Mouse (Mus musculus) heart, postnatal 36 days (tissue): Measurements from ENCODE around the gene Pld5. TPM values are rescaled to one million over a fixed set of nuclear protein-coding genes. Genes with fewer than 3 reads are reported as not detected.

Experiments used
- DNase-seq, 2 experiments: peaks; one replicate each; pipeline ENCODE4 v3.0.0; 2021 to 2022
- intact Hi-C: fragments of 180-260 bp; cut with DNase I; formaldehyde crosslinking; loops from one replicate; pipeline ENCODE4 v1.15.1; 2025
- total RNA-seq, 2 experiments: library from RNA; stranded (reverse); gene quantifications; 2 replicates each; pipeline ENCODE4 v1.2.3; 2021

Pld5 gene
- total RNA-seq, 2 experiments from 2014 or later, result 0.17 TPM; not detected in 1

DNA sequence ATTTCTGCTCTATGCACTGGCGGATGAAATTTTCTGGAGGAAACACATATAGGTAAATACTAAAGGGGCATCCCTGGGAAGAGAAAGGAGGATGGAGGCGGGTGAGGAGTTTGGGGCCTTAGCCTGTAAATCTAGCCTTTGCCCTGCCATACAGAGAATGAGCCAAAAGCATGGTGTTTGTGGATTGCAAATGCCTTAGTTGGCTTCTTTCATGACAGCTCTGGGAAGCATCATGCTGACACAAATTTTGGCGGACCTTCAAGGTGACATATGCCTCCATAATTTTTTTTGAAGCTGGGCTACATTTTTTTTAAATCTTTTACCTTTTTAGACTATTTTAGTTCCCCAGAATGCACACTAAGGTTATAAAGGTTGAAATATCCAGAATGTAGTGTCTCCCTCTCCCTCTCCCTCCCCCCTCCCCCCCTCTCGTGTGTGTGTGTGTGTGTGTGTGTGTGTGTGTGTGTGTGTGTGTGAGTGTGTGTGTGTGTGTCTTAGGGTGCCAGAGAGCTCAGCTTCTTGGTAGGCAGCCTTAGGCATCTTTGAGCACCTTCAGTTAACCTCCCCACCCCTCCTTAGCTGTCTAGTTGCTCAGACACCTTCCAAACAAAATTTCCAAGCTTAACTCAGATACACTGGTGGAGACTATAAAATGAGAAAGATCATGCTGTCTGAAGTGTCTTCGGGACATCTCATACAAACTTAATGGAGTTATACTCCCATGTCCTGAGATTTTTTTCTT lies 307.9 kb downstream of the Pld5 start:
- no peak for DNase-seq
- intact Hi-C loops, result no loop called here

DNA sequence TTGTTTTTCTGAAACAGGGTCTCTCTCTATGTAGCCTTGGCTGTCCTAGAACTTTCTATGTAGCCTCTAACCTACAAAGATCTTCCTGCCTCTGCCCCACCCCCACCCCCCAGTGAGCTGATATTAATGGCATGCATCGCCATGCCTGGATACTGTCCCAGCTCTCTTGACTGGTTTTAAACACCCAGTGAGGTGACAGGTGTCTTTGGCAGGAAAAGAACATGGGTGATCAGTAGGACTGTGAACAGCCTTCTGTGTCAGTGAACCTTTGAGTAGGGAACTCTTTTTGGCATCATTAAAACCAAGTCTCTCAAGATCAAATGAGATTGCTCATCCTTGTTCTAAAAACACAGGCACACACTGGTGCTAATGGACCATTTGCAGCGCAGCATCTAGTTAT lies 313.3 kb downstream of the Pld5 start:
- intact Hi-C loops, result no loop called here
- DNase-seq, result no peak

GRCm38 (mm10) chr1:175950851-175951250 lies 324.3 kb downstream of the Pld5 start:
- DNase-seq, result no peak
- intact Hi-C loops, result no loop called here

- DNase-seq, result no peak
- intact Hi-C loops, result no loop called here
Observed at GRCm38 (mm10) chr1:175950421-175950820, 324.7 kb downstream of the Pld5 start.

- intact Hi-C loops, result no loop called here
- DNase-seq, result no peak
Observed at GRCm38 (mm10) chr1:175946718-175947315, 328.3 kb downstream of the Pld5 start.

GRCm38 (mm10) chr1:175943168-175943567 lies 331.9 kb downstream of the Pld5 start:
- intact Hi-C loops, result no loop called here

GRCm38 (mm10) chr1:175938731-175939130 lies 336.4 kb downstream of the Pld5 start:
- intact Hi-C loops, result no loop called here
- DNase-seq, result no peak

More at GRCm38 (mm10) chr1:175943168-175943567, 331.9 kb downstream of the Pld5 start:
- DNase-seq, result no peak

- intact Hi-C loops, result loop anchor here (1.0 to 2.0 kb wide), 2 partner anchors 286 to 762 kb away; no protein-coding TSS in a partner anchor
- DNase-seq, result peak; percentile 32 to 43
Observed at GRCm38 (mm10) chr1:175936282-175936737, 338.8 kb downstream of the Pld5 start.

DNA sequence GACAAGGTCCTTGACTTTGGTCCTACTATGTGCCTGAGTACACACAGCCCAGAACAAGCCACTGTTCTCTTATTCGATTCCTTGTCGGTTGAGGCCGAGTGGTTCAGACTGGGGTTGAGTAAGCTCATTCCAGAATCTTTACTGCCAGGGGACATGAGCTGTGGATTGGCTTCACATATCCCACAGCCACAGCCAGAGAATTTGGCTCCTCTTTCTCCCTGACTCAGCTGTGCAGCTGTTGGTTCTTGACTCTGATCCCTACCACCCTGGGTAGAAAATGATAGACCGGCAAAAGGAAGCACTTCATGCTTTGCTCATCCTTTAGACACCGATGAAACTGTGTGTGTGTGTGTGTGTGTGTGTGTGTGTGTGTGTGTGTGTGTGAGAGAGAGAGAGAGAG lies 343.7 kb downstream of the Pld5 start:
- peak; percentile 8 to 9 for DNase-seq
- intact Hi-C loops, result no loop called here

DNA sequence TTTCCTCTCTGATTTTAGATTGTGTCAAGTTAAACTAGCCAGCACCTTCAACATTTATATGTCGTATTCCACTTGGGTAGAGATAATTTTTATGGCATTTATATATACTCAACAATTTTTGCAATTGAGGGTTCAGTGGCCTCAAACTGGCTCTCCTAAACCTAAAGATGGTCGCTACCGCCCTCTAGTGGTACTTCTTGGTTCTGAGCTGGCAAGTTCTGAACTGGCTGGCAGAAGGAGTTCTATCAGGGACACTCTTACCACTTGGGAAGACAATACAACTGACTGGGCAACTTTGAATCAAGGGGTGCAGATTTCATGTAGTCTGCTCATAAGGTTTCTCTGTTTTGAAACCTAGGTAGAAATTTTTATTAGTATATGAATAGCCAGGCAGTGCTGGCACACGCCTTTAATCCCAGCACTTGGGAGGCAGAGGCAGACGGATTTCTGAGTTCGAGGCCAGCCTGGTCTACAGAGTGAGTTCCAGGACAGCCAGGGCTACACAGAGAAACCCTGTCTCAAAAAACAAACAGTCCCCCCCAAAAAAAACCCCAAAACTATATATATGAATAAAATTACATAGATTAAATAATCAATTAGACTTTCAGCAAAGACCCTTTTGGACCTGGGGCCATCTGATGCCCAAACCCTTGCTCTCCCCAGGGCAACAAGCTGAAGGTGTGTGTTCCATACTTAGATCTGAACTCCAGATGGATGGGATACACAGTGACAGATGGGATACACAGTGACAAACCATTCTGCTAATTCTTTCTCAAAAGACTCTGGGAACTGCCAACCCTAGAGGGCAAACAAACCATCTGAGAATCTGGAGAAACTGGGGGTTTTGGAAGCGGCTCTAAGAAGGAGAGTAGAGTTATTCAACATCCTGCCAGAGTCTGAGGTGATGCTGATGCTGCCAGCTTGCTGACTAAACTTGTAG lies 351.0 kb downstream of the Pld5 start:
- intact Hi-C loops, result loop anchor here (2.0 to 10.0 kb wide), 4 partner anchors 252 to 1329 kb away; no protein-coding TSS in a partner anchor
- peak; percentile 80 to 85 for DNase-seq

- peak; percentile 4 to 11 for DNase-seq
- intact Hi-C loops, result loop anchor here (5.0 to 10.0 kb wide), 3 partner anchors 249 to 1326 kb away; no protein-coding TSS in a partner anchor
Observed at GRCm38 (mm10) chr1:175921091-175921490, 354.0 kb downstream of the Pld5 start.

- intact Hi-C loops, result loop anchor here (5.0 to 10.0 kb wide), 3 partner anchors 248 to 1325 kb away; no protein-coding TSS in a partner anchor
- no peak for DNase-seq
Observed at GRCm38 (mm10) chr1:175920029-175920428, 355.1 kb downstream of the Pld5 start, which contains the start of gene Gm38100. Gene Gm38100, plus strand, starts transcription at chr1:175920329.

GRCm38 (mm10) chr1:175913728-175914303 lies 361.3 kb downstream of the Pld5 start:
- intact Hi-C loops, result no loop called here
- DNase-seq, result no peak
